Mouse (Mus musculus) spleen, adult 2 months (tissue): ENCODE data around the gene Socs3. TPM values are rescaled to one million over a fixed set of nuclear protein-coding genes. Genes with fewer than 3 reads are reported as not detected.

ENCODE experiments used
- DNase-seq, 2 experiments: peaks; one replicate each; pipeline versions ENCODE4 v3.0.0 to v3.0.0-alpha.2; 2012 to 2021; ENCODE audit warnings: low spot score in 2 of 2, low read depth in 1 of 2
- H3K27ac ChIP-seq: fragments of 200-500 bp; 2 replicates; pipeline ENCODE4 v1.5.1; 2012; ENCODE audit warnings: low read length, inconsistent platforms; ENCODE audit not compliant: insufficient read depth
- H3K27me3 ChIP-seq: fragments of 200-500 bp; 2 replicates; pipeline ENCODE4 v1.6.1; 2012; ENCODE audit warnings: mild to moderate bottlenecking, moderate library complexity, low read length, inconsistent platforms; ENCODE audit not compliant: control insufficient read depth, insufficient read depth
- H3K36me3 ChIP-seq: fragments of 200-500 bp; 2 replicates; pipeline ENCODE4 v1.6.1; 2012; ENCODE audit warnings: mild to moderate bottlenecking, low read length, inconsistent platforms; ENCODE audit not compliant: control insufficient read depth, insufficient read depth
- H3K4me1 ChIP-seq: fragments of 200-500 bp; 2 replicates; pipeline ENCODE4 v1.6.1; 2011; ENCODE audit warnings: inconsistent platforms; ENCODE audit not compliant: control insufficient read depth, insufficient read depth, insufficient read length
- H3K4me3 ChIP-seq: fragments of 200-500 bp; 2 replicates; pipeline ENCODE4 v1.5.1; 2011; ENCODE audit warnings: mild to moderate bottlenecking, inconsistent platforms; ENCODE audit not compliant: insufficient read depth, insufficient read length; ENCODE audit errors: extremely low read depth
- CTCF ChIP-seq: fragments of 200-500 bp; IDR thresholded peaks from 2 replicates; pipeline ENCODE4 v1.5.1; 2011; ENCODE audit warnings: mild to moderate bottlenecking, inconsistent platforms; ENCODE audit not compliant: insufficient read depth, insufficient read length, insufficient replicate concordance; ENCODE audit errors: extremely low read depth
- POLR2A ChIP-seq: fragments of 200-500 bp; IDR thresholded peaks from 2 replicates; pipeline ENCODE4 v1.6.1; 2011; ENCODE audit warnings: low read depth, low read length, inconsistent platforms
- WGBS: fragments of 180-500 bp; shearing (Covaris S2); methylation state at CpG from one replicate; pipeline ENCODE4 v1.1.7; 2018; 5-methylcytosine and 5-hydroxymethylcytosine counted together
- polyA plus RNA-seq: library from polyadenylated mRNA; depleted of rRNA; stranded (reverse); fragments of >200 nt; gene quantifications from 2 replicates; pipeline ENCODE4 v1.2.3, GENCODE M21; 2012

Gene Socs3
- polyA plus RNA-seq, 1 experiment, result 22.0 TPM

DNA sequence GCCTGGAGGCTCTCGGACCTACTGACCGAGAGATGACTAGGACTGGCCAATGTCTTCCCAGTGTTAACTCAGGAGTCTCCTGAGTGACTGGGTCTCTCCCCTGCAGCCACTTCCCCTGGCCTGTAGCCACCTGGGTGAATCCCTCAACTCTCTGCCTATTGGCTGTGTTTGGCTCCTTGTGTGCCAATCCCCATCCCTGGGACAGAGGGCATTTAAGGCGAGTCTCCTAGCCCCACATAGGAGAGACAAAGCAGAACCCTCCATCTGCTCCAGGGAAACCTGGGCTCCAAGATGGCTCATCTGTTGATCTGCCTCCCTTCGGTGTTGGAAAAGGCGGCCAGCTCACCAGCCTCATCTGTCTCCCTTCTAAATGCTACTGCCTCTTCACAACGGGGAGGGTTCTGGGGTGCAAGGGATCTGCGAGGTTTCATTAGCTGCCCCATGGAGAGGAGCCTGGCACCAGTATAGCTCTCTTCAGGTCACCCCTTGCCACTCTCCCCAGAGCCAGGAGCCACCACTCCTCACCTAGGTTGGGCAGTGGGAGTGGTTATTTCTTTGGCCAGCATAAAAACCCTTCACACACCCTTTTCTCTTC, 3.2 kb downstream of the Socs3 start:
- H3K36me3 ChIP-seq, result peaks cover 11% of the 10 kb centered on the region
- H3K4me1 ChIP-seq, result peaks cover 44% of the 10 kb centered on the region
- 84% methylated on average over 7 of the region's 7 CpGs for WGBS
- peaks cover 9% of the 10 kb centered on the region for H3K27me3 ChIP-seq
- H3K27ac ChIP-seq, result no peak overlapping the region
- DNase-seq, result no peak
- 0 out of 2 replicates have a peak overlapping the region, but pooled peaks have one; percentile 3 for H3K4me3 ChIP-seq
- TF ChIP-seq POLR2A (no peak), CTCF (no peak)

DNA sequence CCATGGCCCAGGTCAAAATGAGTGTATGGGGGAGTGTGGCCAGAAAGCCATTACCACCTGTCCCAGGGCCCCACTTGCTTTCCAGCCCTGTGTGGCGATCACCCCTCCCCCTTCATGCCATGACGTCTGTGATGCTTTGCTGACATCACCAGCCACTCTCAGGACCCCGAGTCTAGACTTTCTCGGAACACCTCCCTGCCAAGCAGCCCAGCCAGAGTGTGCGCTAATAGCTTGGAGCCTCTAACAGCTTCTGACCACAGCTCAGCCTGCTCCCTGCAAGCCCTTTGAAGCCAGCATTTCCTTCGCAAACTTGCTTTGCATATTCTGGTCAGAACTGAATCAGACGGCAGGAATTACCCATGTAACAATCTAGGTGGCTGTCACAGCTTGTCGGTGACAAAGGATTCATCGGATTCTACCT, 4.3 kb downstream of the Socs3 start:
- peaks cover 9% of the 10 kb centered on the region for H3K27me3 ChIP-seq
- H3K4me1 ChIP-seq, result peaks cover 47% of the 10 kb centered on the region
- H3K27ac ChIP-seq, result no peak overlapping the region
- 22% methylated on average over 9 of the region's 9 CpGs for WGBS
- no peak for TF ChIP-seq CTCF
- TF ChIP-seq POLR2A, result no peak
- no peak for DNase-seq
- H3K4me3 ChIP-seq, result no peak overlapping the region
- peaks cover 11% of the 10 kb centered on the region for H3K36me3 ChIP-seq

DNA sequence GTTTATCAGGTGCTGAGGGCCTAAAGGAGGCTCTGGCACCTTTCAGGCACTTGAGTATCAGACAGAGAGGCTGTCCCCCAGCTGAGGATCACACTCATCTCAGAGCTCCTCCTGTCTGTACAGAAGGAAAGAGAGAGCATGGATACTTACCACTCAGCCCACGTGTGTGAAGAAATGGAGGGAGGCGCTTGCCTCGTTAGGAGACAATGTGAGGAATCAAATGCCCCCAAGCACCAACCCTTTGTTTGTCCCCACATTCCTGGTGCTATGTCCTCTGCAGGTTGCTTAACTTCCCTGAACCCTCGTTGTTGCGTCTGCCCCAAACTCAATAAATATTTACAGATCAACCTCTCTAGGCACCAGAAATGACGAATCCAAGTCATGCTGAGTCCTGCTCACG, 4.8 kb downstream of the Socs3 start:
- no peak overlapping the region for H3K4me3 ChIP-seq
- peaks cover 9% of the 10 kb centered on the region for H3K27me3 ChIP-seq
- H3K36me3 ChIP-seq, result peaks cover 11% of the 10 kb centered on the region
- no peak overlapping the region for H3K27ac ChIP-seq
- TF ChIP-seq CTCF (no peak), POLR2A (no peak)
- no peak for DNase-seq
- 62% methylated on average over 7 of the region's 7 CpGs for WGBS
- H3K4me1 ChIP-seq, result peaks cover 50% of the 10 kb centered on the region

DNA sequence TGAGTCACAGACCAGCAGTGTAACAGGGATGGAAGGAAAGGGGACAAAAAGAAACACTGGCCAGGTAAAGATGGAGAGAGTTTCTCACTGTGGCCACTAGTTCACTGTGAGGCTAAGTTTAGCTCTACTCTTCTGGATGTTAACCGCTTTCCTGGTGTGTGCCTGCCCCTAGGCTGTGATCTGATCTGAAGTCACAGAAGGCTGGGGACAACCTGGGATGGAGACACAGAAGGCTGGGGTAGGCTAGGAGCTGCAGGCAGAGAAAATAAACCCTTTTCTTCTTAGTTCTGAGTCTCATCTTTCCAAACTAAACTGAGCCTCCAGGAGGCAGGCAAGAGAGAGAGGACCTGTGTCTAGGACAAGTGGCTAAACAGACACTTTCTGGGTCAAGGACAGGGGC, 5.6 kb downstream of the Socs3 start:
- H3K4me1 ChIP-seq, result peaks cover 57% of the 10 kb centered on the region
- H3K36me3 ChIP-seq, result peaks cover 11% of the 10 kb centered on the region
- TF ChIP-seq CTCF, result no peak
- no peak for TF ChIP-seq POLR2A
- H3K27ac ChIP-seq, result no peak overlapping the region
- peaks cover 9% of the 10 kb centered on the region for H3K27me3 ChIP-seq
- no peak for DNase-seq
- no peak overlapping the region for H3K4me3 ChIP-seq
- WGBS, result 76% methylated on average over 1 of the region's 1 CpGs

DNA sequence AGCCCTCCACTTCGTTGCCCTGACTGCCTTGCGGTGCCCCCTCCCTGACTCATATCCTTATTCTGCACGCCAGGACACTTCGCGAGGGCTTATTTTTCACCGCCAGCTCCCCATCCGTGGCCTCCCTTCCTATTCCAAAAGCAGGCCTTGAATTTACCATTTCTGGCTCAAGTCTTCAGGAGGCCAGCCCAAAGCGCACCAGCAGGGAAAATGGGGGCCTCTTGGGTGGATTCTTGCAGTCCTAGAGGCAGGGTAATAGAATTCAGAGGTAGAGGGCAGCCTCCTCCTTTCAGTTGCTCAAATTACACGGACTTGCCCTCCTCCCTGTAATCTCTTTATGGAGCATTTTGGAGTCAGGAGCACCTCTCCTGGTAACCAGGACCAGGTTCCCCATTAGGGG, 6.0 kb downstream of the Socs3 start:
- WGBS, result 16% methylated on average over 9 of the region's 9 CpGs
- DNase-seq, result no peak
- Histone ChIP-seq H3K4me1 (peaks cover 58% of the 10 kb centered on the region), H3K36me3 (peaks cover 11% of the 10 kb centered on the region), H3K27me3 (peaks cover 9% of the 10 kb centered on the region), H3K4me3 (peak overlapping the region; percentile 51; the same call in 1 of the 2 replicates), H3K27ac (peak overlapping the region; percentile 73)
- TF ChIP-seq POLR2A (no peak), CTCF (no peak)

DNA sequence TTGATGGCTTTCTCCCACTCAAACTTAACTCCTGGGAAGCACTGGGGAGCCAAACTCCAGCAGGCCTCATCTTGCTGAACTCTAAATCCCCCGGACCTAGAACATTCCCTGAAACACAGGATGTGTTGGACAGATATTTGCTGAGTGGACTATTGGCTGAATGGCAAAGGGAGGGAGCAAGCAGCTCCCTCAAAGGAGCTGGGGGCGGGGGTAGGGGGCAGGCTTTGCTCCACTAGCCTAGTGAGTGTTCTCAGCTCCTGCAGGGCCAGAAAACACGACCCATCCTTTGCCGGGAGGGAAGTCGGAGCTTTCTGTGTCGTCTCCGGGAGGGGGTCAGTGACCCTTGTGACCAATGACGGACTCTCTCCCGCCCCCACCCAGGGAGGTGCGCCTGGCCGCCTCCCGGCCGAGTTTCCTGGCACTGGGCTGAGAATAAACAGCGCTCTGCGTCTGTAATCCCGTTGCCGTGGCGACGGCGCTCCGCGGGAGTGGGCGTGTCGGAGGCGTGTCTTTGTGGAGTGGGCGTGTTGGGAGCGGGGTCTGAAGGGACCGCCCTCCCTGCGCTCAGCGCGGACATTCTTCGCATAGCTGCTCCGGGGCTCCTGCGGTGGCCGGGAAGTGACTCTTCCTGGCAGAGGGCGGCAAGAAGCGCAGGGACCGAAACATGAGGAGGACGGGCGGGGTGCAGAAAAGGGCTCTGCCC, 6.6 kb downstream of the Socs3 start:
- no peak for TF ChIP-seq CTCF
- TF ChIP-seq POLR2A, result no peak
- Histone ChIP-seq H3K27ac (peak overlapping the region; percentile 73), H3K27me3 (peaks cover 5% of the 10 kb centered on the region), H3K36me3 (peaks cover 11% of the 10 kb centered on the region), H3K4me3 (peak overlapping the region; percentile 51; the same call in 1 of the 2 replicates), H3K4me1 (peaks cover 59% of the 10 kb centered on the region)
- 3% methylated on average over 40 of the region's 40 CpGs for WGBS
- peak; percentile 79 to 96 for DNase-seq

DNA sequence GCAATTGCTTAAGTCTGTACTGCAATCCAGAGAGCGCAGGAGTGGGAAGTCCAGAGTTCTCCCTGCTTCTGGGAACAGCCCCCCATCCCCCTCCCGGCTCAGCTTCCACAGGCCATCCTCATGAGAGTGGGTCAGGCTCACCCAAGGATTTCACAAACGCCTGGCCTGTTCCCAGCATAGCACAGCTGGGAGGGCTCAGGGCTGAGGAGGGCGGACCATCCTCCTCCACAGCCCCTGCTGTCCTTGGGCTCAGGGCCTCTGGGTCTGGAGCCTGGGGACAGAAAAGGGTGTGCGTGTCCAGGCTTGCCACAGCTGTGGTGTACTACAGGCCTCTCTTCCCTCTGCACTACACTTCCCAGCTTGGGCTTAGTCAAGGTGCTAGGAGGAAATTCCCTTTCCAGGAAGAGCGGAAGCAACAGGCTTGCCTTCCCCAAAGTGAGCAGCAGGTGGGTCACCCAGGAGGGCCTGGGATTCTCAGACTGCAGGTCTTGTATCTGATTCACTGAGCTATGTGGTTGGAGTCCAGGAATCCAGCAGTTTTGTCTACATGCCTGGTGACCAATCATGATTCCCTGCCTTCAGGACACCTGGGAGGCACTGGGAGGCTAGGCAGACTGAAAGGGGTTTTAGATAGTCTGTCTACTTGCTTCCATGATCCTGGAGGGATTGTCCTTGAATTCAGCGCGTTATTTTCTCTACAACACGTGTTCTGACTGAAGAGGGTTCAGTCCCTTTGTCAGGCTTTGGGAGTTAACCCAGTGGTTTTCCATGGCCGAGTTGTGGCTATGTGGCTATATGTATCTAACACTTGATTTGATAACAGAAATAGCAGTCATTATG, 7.4 kb downstream of the Socs3 start:
- Histone ChIP-seq H3K36me3 (peaks cover 6% of the 10 kb centered on the region; the same call in 1 of the 2 replicates), H3K4me1 (peaks cover 51% of the 10 kb centered on the region; the same call in 1 of the 2 replicates), H3K4me3 (no peak overlapping the region), H3K27ac (peak overlapping the region; percentile 53), H3K27me3 (no peaks in the 10 kb centered on the region)
- TF ChIP-seq POLR2A (no peak), CTCF (no peak)
- DNase-seq, result no peak
- 82% methylated on average over 10 of the region's 10 CpGs for WGBS
